Mouse (Mus musculus): ENCODE results near the gene Ntan1. TPM values are rescaled to one million over a fixed set of nuclear protein-coding genes. Genes with fewer than 3 reads are reported as not detected.

Ntan1 gene
- polyA plus RNA-seq, 2 experiments = 115 to 199 TPM

GRCm38 (mm10) chr16:13830444-13830843 is 11.8 kb downstream of the Ntan1 start:
- H3K4me3 ChIP-seq (replicated peaks; ENCODE audit: low read length) = no peak overlapping the region
- no peaks in the 10 kb centered on the region for H3K4me1 ChIP-seq (ENCODE audit: control insufficient read depth, insufficient read depth, low read length)
- no peak overlapping the region for H3K27ac ChIP-seq (replicated peaks; ENCODE audit: low read depth, low read length)
- no peak overlapping the region for H3K4me2 ChIP-seq (replicated peaks; ENCODE audit: low read depth, low read length, severe bottlenecking)
- no peaks in the 10 kb centered on the region for H3K27me3 ChIP-seq (ENCODE audit: control insufficient read depth, insufficient read depth, low read length)
- peaks cover 85% of the 10 kb centered on the region for H3K36me3 ChIP-seq (ENCODE audit: control insufficient read depth, insufficient read depth, low read length)
- DNase-seq (ENCODE audit: low spot score) (no peak), ATAC-seq (ENCODE audit: low FRiP score, low read depth) (no peak)
- no peak overlapping the region for H3K9ac ChIP-seq (ENCODE audit: low read depth, low read length, severe bottlenecking)
- H3K9me3 ChIP-seq (ENCODE audit: control insufficient read depth, low read length) = no peaks in the 10 kb centered on the region
- no peak for TF ChIP-seq POLR2A (IDR thresholded peaks at IDR 0.05; ENCODE audit: borderline replicate concordance, extremely low read depth, insufficient read depth, insufficient read length)
- 89% methylated on average over 10 of the region's 10 CpGs for WGBS

GRCm38 (mm10) chr16:13831606-13832005 is 13.0 kb downstream of the Ntan1 start:
- Histone ChIP-seq H3K36me3 (ENCODE audit: control insufficient read depth, insufficient read depth, low read length) (peaks cover 96% of the 10 kb centered on the region), H3K27ac (replicated peaks; ENCODE audit: low read depth, low read length) (no peak overlapping the region), H3K4me1 (ENCODE audit: control insufficient read depth, insufficient read depth, low read length) (no peaks in the 10 kb centered on the region), H3K9me3 (ENCODE audit: control insufficient read depth, low read length) (no peaks in the 10 kb centered on the region), H3K4me3 (replicated peaks; ENCODE audit: low read length) (no peak overlapping the region), H3K27me3 (ENCODE audit: control insufficient read depth, insufficient read depth, low read length) (no peaks in the 10 kb centered on the region), H3K4me2 (replicated peaks; ENCODE audit: low read depth, low read length, severe bottlenecking) (no peak overlapping the region), H3K9ac (ENCODE audit: low read depth, low read length, severe bottlenecking) (no peak overlapping the region)
- no peak for TF ChIP-seq POLR2A (IDR thresholded peaks at IDR 0.05; ENCODE audit: borderline replicate concordance, extremely low read depth, insufficient read depth, insufficient read length)
- WGBS = 89% methylated on average over 5 of the region's 5 CpGs
- DNase-seq (ENCODE audit: low spot score) = no peak
- ATAC-seq (ENCODE audit: low FRiP score, low read depth) = no peak

DNA sequence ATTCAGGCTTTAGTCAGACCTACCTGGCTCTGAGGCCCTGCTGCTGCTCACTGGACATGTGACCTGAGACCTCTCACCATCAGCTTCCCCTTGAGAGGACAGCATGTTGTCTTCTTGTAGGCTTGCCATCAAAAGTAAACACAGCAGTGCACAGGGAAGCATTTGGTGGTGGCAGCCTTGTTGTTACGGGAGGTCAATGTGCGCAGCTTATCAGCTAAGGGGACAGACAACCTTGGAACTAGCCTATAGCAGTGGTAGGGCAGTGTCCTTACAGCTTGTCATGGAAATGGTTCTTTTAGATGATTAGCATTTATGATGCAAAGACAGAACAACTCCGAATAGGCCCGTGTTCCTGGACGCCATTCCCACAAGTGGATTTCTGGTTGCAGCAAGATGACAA is 15.7 kb downstream of the Ntan1 start:
- WGBS = 98% methylated on average over 5 of the region's 5 CpGs
- no peaks in the 10 kb centered on the region for H3K4me1 ChIP-seq (ENCODE audit: control insufficient read depth, insufficient read depth, low read length)
- H3K9me3 ChIP-seq (ENCODE audit: control insufficient read depth, low read length) = no peaks in the 10 kb centered on the region
- no peak overlapping the region for H3K9ac ChIP-seq (ENCODE audit: low read depth, low read length, severe bottlenecking)
- H3K27ac ChIP-seq (replicated peaks; ENCODE audit: low read depth, low read length) = no peak overlapping the region
- H3K27me3 ChIP-seq (ENCODE audit: control insufficient read depth, insufficient read depth, low read length) = no peaks in the 10 kb centered on the region
- no peak overlapping the region for H3K4me3 ChIP-seq (replicated peaks; ENCODE audit: low read length)
- ATAC-seq (ENCODE audit: low FRiP score, low read depth) = no peak
- peaks cover 99% of the 10 kb centered on the region for H3K36me3 ChIP-seq (ENCODE audit: control insufficient read depth, insufficient read depth, low read length)
- no peak for DNase-seq (ENCODE audit: low spot score)
- no peak overlapping the region for H3K4me2 ChIP-seq (replicated peaks; ENCODE audit: low read depth, low read length, severe bottlenecking)
- no peak for TF ChIP-seq POLR2A (IDR thresholded peaks at IDR 0.05; ENCODE audit: borderline replicate concordance, extremely low read depth, insufficient read depth, insufficient read length)

DNA sequence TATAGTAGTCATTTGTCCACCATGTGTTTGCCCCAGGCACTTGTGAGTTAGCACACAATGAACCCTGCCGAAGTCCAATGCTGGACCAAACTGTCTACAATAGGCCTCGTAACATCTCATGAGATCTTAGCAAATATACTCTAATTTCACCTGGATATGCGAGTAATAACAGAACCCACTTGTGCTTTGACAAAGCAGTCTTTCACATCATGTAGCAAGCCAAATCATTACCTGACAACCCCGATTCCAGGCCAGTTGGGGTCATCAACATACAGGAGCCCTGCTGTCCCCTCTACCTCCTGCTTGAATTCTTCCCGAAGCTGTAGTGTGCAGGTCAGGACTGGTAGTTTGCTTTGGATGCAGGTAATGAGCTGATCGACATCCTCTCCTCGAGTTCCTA is 21.4 kb downstream of the Ntan1 start:
- DNase-seq (ENCODE audit: low spot score) (no peak), ATAC-seq (ENCODE audit: low FRiP score, low read depth) (no peak)
- no peaks in the 10 kb centered on the region for H3K9me3 ChIP-seq (ENCODE audit: control insufficient read depth, low read length)
- H3K36me3 ChIP-seq (ENCODE audit: control insufficient read depth, insufficient read depth, low read length) = peaks cover 92% of the 10 kb centered on the region
- no peak for TF ChIP-seq POLR2A (IDR thresholded peaks at IDR 0.05; ENCODE audit: borderline replicate concordance, extremely low read depth, insufficient read depth, insufficient read length)
- 90% methylated on average over 7 of the region's 7 CpGs for WGBS
- H3K4me1 ChIP-seq (ENCODE audit: control insufficient read depth, insufficient read depth, low read length) = no peaks in the 10 kb centered on the region
- H3K4me2 ChIP-seq (replicated peaks; ENCODE audit: low read depth, low read length, severe bottlenecking) = no peak overlapping the region
- no peak overlapping the region for H3K27ac ChIP-seq (replicated peaks; ENCODE audit: low read depth, low read length)
- no peak overlapping the region for H3K4me3 ChIP-seq (replicated peaks; ENCODE audit: low read length)
- H3K27me3 ChIP-seq (ENCODE audit: control insufficient read depth, insufficient read depth, low read length) = no peaks in the 10 kb centered on the region
- H3K9ac ChIP-seq (ENCODE audit: low read depth, low read length, severe bottlenecking) = no peak overlapping the region

DNA sequence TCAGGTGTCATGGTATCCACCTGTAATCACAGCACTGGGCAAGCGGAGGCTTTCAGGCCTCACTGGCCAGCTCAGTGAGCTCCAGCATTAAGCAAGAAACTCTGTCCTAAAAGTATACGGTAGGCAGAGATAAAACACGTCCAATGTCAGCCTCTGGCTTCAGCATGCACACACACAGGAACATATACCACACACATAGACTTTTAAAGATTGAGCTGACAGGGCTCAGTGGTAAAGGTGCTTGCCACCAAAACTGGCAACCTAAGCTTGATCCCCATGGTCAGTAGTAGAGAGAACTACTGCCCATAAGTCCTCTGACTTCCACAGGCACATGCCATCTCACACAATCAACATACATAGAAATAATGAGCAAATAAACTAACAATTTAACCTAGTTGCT is 22.3 kb downstream of the Ntan1 start:
- H3K27me3 ChIP-seq (ENCODE audit: control insufficient read depth, insufficient read depth, low read length) = no peaks in the 10 kb centered on the region
- no peak overlapping the region for H3K4me3 ChIP-seq (replicated peaks; ENCODE audit: low read length)
- H3K4me1 ChIP-seq (ENCODE audit: control insufficient read depth, insufficient read depth, low read length) = no peaks in the 10 kb centered on the region
- no peak for DNase-seq (ENCODE audit: low spot score)
- no peaks in the 10 kb centered on the region for H3K9me3 ChIP-seq (ENCODE audit: control insufficient read depth, low read length)
- H3K36me3 ChIP-seq (ENCODE audit: control insufficient read depth, insufficient read depth, low read length) = peaks cover 89% of the 10 kb centered on the region
- no peak for ATAC-seq (ENCODE audit: low FRiP score, low read depth)
- H3K27ac ChIP-seq (replicated peaks; ENCODE audit: low read depth, low read length) = no peak overlapping the region
- no peak overlapping the region for H3K4me2 ChIP-seq (replicated peaks; ENCODE audit: low read depth, low read length, severe bottlenecking)
- no peak overlapping the region for H3K9ac ChIP-seq (ENCODE audit: low read depth, low read length, severe bottlenecking)
- WGBS = 87% methylated on average over 3 of the region's 3 CpGs
- no peak for TF ChIP-seq POLR2A (IDR thresholded peaks at IDR 0.05; ENCODE audit: borderline replicate concordance, extremely low read depth, insufficient read depth, insufficient read length)

DNA sequence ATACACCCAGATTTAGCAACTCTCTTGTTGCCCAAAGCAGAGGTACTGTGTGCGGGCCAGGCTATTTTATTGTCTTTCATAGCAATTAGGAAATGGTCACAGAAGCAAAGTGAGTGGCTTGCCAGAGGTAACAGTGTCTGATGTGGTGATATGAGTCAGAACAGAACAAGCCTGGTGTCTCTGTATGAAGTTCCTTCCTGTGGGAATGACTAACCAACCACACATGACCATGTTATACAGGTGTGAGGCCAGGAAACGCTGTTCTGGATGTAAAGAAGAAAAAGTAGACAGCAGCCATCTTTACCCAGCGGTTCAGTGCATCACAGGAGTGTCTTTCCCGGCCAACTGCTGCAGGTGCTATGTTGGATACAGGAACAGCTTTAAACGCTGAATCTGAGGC is 26.4 kb downstream of the Ntan1 start:
- Histone ChIP-seq H3K4me2 (replicated peaks; ENCODE audit: low read depth, low read length, severe bottlenecking) (no peak overlapping the region), H3K27ac (replicated peaks; ENCODE audit: low read depth, low read length) (no peak overlapping the region), H3K9ac (ENCODE audit: low read depth, low read length, severe bottlenecking) (no peak overlapping the region), H3K4me1 (ENCODE audit: control insufficient read depth, insufficient read depth, low read length) (no peaks in the 10 kb centered on the region), H3K9me3 (ENCODE audit: control insufficient read depth, low read length) (no peaks in the 10 kb centered on the region), H3K36me3 (ENCODE audit: control insufficient read depth, insufficient read depth, low read length) (peaks cover 78% of the 10 kb centered on the region), H3K4me3 (replicated peaks; ENCODE audit: low read length) (no peak overlapping the region), H3K27me3 (ENCODE audit: control insufficient read depth, insufficient read depth, low read length) (no peaks in the 10 kb centered on the region)
- DNase-seq (ENCODE audit: low spot score) = no peak
- TF ChIP-seq POLR2A (IDR thresholded peaks at IDR 0.05; ENCODE audit: borderline replicate concordance, extremely low read depth, insufficient read depth, insufficient read length) = no peak
- WGBS = 95% methylated on average over 5 of the region's 5 CpGs
- no peak for ATAC-seq (ENCODE audit: low FRiP score, low read depth)
